Mouse (Mus musculus): ENCODE data around the gene Gmfb.
A peak's percentile ranks its signal among the peaks of the same experiment; 100 is the strongest.
"Not testable (repeated sequence)": the region's sequence is repeated elsewhere in the genome, so short reads cannot be mapped to it uniquely, and the experiment has no call there.

The Gmfb gene

DNA sequence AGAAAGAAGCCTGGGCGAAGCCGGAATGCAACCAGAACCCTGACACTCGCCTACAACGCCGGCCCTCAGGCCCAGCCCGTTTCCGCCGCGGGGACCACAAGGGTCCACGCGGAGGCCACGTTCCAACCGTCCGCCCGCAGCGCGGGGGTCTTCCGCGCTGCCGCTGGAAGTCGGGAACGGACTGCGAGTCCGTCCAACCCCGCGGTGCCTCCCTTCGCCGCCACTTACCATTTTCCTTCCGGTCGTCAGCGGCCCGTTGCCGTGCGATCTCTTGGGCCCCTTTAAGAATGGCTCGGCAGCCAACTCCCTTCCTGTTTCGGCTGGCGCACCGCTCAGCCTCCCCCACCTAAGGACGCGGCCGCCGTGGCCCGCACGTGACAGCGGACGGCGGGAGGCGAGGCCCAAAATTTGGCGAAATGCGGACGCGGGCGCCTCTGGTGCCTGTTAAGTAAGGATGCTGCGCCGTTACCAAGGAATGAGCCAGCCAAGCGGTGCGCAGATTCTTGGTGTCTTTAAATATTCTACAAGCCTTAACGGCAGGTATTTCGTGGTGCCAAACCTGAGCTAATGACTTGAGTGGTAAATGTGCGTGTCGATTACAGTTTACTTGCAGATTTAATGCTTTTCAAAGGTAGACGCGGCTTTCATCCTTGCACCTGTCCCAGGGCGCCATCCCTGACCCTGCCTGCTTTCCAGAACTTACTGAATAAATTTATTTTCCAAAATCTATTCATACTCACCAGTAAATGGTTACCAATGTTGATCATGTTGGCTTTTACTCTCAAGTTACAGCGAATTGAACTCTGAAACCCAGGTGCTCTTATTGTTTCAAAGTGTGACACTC lies at the start of gene Gmfb:
Gene Gmfb, minus strand, starts transcription at position 370 of the 844 bp plus-strand sequence.
- DNase-seq, result peak; percentile 96

DNA sequence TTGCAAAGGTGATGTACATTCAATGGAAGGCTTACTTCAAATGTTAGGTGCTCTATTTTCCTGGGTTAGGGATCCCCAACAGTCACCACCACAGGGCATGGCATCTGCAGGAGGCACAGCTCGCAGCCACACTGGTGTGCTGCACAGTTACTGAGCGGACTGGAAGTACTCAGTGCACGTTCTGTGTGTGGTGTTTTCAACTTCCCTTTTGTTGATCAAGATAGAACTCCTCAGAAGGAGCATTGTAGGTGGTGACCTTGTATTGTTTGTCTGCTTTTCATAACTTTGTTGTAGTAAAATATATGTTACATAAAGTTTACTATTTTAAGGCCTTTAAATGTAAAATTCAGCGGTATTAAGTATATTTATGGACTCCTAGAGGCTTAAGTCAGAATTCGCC lies 40.9 kb upstream of the Gmfb start:
- DNase-seq, result no peak

- DNase-seq, result no peak
Observed at GRCm38 (mm10) chr14:46853677-46854076, 31.6 kb upstream of the Gmfb start.

GRCm38 (mm10) chr14:46849769-46850168 lies 27.7 kb upstream of the Gmfb start:
- DNase-seq, result no peak

DNA sequence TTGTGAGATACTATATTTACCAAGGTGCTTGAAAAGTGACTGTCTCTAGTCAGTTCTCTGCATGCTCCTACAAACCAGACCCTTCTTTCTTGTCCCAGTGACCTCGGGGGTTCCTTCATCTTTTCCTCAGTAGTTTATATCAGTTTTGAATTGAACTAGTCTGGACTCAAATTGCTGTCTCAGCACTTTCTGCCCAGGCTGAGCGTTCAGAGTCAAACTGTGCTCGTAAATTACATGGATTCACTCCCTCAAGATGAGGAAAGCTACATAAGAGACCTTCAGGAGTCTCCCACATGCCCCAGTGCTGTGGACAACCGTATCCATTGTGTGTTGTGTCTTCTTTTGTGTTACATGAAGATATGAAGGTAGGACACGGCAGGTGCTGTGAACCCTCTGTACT lies 26.7 kb upstream of the Gmfb start:
- DNase-seq, result no peak

GRCm38 (mm10) chr14:46848063-46848590 lies 26.1 kb upstream of the Gmfb start:
- DNase-seq, result no peak

DNA sequence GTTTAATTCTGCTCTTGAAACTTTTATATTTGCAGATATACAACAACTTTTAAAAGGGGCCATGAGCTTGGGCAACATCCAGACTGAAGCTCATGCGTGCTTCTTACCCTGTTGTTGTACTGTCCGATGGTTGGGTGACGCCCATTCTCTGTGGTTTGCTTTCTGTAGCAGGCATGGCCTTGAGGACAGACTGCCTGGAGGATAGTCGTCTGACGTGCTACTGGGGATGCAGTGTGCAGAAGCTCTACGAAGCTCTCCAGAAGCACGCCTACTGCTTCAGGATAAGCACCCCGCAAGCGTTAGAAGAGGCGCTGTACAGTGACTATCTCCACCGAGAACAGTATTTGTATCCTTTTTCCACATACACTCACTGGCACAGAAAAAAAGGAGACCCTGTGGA lies 23.7 kb upstream of the Gmfb start:
- DNase-seq, result no peak

GRCm38 (mm10) chr14:46839326-46839725 lies 17.3 kb upstream of the Gmfb start:
- no peak for DNase-seq

GRCm38 (mm10) chr14:46832354-46833272 lies 10.6 kb upstream of the Gmfb start:
- DNase-seq, result no peak

- DNase-seq, result peak; percentile 72
Observed at GRCm38 (mm10) chr14:46831837-46832333, 9.8 kb upstream of the Gmfb start, which contains the start of gene Cgrrf1. Cgrrf1 (plus strand) TSS chr14:46832125.

GRCm38 (mm10) chr14:46831295-46831694 lies 9.3 kb upstream of the Gmfb start:
- DNase-seq, result no peak

DNA sequence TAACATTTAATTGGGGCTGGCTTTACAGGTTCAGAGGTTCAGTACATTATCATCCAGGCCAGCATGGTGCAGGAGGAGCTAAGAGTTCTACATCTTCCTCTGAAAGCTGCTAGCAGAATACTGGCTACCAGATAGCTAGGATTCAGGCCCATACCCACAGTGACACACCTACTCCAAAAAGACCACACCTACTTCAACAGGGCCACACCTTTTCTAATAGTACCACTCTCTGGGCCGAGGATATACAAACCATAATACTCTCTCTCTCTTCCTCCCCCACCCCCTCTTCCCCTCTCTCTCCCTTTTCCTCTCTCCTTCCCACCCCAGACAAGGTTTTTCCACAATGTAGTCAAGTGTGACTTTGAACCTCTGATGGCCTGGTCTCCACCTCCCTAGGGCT lies 5.4 kb upstream of the Gmfb start:
- no peak for DNase-seq

- no peak for DNase-seq
Observed at GRCm38 (mm10) chr14:46823996-46824395, 2.0 kb upstream of the Gmfb start.

DNA sequence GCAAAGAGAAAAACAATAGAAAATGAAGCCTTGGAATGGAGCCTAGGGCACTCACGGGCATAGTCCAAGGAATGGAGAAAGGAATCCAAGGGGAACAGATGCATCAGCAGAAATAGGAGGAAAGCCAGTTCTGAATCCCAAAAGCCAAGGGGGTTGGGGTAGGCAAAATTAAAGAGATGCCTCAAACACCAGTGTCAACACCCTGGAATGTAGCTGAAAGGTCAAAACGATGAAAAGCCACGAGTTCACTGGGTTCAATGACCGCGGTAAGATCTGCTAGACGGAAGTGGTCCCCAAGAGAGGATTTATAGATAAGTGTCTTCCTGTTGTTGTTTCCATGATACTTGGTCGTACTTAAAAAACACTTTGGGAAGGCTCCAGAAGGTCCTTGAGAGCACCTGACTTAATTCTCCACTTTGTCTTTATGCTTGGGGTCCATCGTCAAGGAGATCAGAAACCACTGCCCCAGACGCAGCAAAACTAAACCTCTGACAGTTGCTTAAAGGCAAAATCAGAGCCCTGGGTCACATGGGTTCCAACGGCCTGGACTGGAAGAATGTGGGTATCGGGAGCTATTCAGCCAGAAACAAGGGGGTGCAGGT lies 670 bp downstream of the Gmfb start:
- DNase-seq, result no peak

GRCm38 (mm10) chr14:46819961-46820360 lies 2.1 kb downstream of the Gmfb start:
- not testable (repeated sequence) for DNase-seq

DNA sequence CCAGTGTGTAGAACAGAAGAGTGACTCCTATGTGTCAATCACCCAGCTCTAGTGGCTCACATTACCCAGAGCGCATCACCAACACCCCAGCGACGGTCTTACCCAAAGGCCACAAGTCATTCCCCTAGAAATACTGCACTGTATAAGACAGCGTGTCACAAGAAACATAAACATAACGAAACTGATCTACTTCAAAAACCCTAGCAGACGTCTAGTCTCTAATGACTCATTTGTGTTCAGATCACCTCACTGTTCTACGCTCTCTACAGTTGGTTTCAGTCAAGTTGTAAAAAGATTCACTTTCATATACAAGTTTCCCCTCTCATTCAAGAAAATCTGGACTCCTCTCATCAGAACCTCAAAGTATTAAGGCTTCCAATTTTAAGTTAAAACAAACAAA lies 3.3 kb downstream of the Gmfb start:
- no peak for DNase-seq

GRCm38 (mm10) chr14:46816916-46817622 lies 5.0 kb downstream of the Gmfb start:
- no peak for DNase-seq

- no peak for DNase-seq
Observed at GRCm38 (mm10) chr14:46815640-46816039, 6.4 kb downstream of the Gmfb start.

DNA sequence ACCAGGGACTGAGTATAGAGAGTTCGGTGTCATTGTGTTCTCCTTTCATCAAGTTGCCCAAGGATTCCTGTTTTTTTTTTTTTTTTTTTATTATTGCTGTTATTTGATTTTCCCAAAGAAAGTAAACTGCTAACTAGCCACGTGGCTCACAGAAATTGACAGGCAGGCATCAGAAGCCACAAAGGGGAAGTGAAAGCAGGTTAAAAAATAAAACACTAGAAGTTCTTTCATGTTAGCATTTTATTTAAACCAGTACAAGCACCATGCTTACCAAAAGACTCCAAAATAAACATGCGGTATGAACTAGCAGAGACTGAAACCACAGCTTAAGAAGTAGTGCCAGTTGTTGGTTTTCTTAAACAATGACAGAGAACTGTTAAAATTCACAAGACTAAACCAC lies 14.1 kb downstream of the Gmfb start:
- no peak for DNase-seq

GRCm38 (mm10) chr14:46806186-46806585 lies 15.9 kb downstream of the Gmfb start:
- DNase-seq, result no peak

DNA sequence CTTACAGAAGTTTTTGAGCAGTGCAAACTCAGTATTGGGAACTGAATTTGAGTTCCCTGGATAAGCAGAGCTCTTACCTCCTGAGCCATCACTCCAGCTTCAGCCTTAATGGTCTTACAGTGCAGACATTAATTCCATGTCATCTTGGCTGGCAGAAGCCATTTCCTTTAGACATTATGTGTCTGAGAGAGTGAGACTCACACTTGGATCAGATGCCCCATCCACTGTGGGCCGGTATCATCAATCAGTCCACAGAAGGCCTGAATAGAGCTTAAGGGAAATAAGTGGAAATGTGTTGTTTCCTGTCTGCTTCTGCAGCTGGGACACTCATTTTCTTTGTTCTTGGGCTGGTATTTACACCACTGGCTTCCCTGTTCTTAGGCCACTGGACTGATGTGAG lies 18.3 kb downstream of the Gmfb start:
- no peak for DNase-seq

DNA sequence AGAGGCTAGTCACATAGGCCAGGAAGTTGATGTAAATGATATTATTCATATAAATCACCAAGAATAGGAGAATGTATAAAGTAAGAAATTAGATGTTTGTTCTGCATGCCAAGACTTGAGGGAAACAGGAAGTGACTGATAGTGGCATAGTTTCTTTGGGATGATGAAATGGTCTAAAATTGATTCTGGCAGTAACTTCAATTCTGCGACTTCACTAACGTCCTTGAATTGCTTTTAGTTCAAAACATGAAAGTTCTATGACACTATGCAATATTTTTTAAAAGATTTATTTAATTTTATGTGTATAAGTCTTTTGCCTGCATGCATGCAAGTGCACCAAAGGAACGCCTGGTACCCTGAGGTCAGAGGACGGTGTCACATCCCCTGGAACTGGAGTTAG lies 18.8 kb downstream of the Gmfb start:
- no peak for DNase-seq

Data from right cerebral cortex, postnatal 4 days (tissue).